Mouse (Mus musculus) v-Abl transformed pro-B cells (cell line): Measurements from ENCODE around the gene Wdr90.

ENCODE experiments used
- in situ Hi-C, 2 experiments: fragments of 400-800 bp; cut with MboI; formaldehyde crosslinking; loops; one replicate each; pipeline ENCODE4 v1.15.1; 2025; ENCODE audit not compliant: unreplicated experiment in 2 of 2

Gene Wdr90

DNA sequence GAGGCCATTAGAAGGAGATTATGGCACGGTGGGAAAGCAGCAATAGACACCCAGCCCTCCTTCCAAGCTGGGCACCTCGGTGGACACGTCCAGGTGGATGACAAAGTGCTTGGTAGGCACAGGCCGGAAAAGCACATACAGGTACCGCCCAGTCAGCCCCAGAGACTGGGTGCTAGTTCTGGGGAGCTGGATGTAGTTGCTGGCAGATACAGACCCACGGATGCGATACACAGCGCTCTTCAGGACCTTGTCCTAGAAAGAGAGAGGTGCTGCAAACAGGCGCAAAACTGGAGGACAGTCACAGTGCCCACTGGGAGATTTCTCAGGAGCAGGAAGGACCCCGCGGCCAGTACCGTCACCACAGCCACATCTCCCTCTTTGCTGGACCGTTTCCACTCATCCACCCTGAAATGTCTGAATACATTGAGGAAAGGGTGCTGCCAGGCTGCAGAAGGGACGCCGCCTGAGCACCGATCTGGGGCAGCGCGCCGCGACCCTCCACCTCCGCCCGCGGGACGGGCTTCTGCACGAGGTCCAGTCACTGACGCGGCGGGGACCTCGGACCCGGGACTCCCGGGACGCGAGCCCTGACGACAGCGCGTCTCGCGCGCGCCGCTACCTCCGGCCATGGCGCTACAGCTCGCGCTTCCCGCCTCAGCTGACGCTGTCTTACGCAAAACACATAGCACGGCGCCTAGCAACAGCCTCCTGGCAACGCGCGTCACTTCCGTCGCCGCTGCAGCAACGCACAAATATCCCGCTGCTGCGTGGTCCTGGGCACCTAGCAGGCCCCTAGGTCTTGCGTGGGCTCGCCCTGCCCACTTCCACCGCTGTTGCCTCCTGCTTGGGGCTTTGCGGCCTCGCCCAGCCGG is at the start of gene Wdr90:
Gene Wdr90, minus strand, starts transcription at position 670 of the 872 bp plus-strand sequence.
- in situ Hi-C loops = no loop called here

GRCm38 (mm10) chr17:25907640-25908039 is 46.3 kb upstream of the Wdr90 start:
- in situ Hi-C loops = no loop called here

DNA sequence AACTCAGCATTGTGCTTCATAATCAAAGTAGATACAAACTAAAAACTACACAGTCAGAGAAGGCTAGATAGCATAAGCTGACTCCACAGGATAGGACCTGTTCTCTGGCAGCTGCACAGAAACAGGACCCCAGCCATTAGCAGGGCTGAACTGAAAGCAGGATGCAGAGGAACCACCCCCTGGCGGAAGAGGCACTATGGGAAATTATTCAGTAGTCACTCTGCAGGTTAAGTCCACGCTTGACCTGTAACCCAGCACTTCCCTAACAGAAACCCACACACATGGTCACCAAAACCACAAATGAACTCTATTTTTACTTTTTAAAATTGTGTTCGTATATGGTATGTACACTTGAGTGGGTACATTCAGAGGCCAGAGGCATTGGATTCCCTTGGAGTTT is 41.8 kb upstream of the Wdr90 start:
- in situ Hi-C loops = no loop called here

- in situ Hi-C loops = no loop called here
Observed at GRCm38 (mm10) chr17:25900193-25900592, 38.9 kb upstream of the Wdr90 start.

DNA sequence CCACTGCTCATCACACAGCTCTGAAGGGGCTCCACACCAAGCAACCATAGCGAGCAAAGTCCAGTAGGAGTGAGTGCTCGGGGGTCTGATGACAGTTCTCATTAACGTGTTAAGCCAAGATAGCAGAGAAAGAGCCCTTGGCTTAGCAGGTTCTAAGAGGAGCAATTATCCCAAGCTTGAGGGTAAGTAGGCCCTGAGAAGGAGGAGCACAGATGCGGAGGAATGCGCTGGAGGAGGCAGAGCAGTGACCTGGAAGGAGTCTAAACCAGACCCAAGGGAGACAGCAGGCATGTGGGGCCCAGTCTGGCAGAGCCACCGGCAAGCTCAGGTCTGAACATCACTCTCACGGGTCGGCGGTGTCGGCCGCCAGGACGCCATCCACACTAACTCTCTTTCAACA is 34.6 kb upstream of the Wdr90 start:
- in situ Hi-C loops = no loop called here

GRCm38 (mm10) chr17:25895415-25895814 is 34.1 kb upstream of the Wdr90 start:
- in situ Hi-C loops = no loop called here

- in situ Hi-C loops = loop anchor here (5.0 kb wide), 2 partner anchors 118 to 198 kb away; partner anchors contain the start of gene Decr2 (in 1 of the 2)
Observed at GRCm38 (mm10) chr17:25893975-25894617, 32.8 kb upstream of the Wdr90 start.

GRCm38 (mm10) chr17:25888837-25889236 is 27.5 kb upstream of the Wdr90 start:
- in situ Hi-C loops = loop anchor here in 1 of 2 experiments (10.0 kb wide), 1 partner anchor 206 kb away; the partner anchor contains the start of genes Decr2 and Nme4

DNA sequence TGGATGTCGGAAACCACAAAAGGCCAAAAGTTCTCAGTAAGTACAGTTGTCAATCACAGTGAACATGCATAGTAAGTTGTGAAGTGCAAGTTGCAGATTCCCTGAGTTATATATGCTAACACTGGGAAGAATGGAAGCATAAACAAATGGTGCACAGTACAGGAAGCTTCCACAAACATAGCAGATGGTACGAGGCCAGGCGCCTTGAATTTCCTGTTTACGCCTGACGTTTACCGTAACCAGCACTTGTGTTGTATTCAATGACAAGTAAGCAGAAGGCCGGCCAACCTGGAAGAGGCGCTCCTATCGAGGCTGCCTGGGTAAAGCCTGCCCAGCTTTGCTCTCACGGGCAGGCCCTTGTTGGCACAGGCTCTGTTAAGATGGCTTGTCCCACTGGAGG is 26.2 kb upstream of the Wdr90 start:
- in situ Hi-C loops = loop anchor here in 1 of 2 experiments (10.0 kb wide), 1 partner anchor 207 kb away; the partner anchor contains the start of genes Decr2 and Nme4

- in situ Hi-C loops = loop anchor here in 1 of 2 experiments (10.0 kb wide), 1 partner anchor 208 kb away; the partner anchor contains the start of genes Decr2 and Nme4
Observed at GRCm38 (mm10) chr17:25886806-25887205, 25.5 kb upstream of the Wdr90 start.

GRCm38 (mm10) chr17:25885636-25886035 is 24.3 kb upstream of the Wdr90 start:
- in situ Hi-C loops = loop anchor here in 1 of 2 experiments (10.0 kb wide), 1 partner anchor 209 kb away; the partner anchor contains the start of genes Decr2 and Nme4

DNA sequence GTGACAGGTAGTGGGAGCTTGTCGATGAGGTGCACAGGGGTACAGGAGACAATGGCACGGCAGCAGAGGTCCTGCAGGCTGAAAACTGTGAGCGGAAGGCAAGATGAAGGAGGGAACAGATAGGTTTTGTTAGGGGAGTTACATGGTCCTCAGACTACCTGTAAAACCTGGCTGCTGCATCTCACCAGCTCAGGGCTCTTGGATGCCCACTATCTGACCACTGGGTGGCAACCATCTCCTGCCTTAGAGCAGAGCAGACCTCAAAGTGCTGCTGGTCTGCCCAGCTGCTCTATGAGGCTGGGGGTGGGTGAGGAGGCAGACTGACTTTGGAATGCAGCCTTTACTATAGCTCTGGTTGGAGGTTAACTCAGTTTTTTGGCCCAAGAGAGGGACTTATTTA is 22.5 kb upstream of the Wdr90 start:
- in situ Hi-C loops = loop anchor here in 1 of 2 experiments (10.0 kb wide), 1 partner anchor 211 kb away; the partner anchor contains the start of genes Decr2 and Nme4

GRCm38 (mm10) chr17:25883268-25883667 is 22.0 kb upstream of the Wdr90 start:
- in situ Hi-C loops = loop anchor here in 1 of 2 experiments (10.0 kb wide), 1 partner anchor 212 kb away; the partner anchor contains the start of genes Decr2 and Nme4

DNA sequence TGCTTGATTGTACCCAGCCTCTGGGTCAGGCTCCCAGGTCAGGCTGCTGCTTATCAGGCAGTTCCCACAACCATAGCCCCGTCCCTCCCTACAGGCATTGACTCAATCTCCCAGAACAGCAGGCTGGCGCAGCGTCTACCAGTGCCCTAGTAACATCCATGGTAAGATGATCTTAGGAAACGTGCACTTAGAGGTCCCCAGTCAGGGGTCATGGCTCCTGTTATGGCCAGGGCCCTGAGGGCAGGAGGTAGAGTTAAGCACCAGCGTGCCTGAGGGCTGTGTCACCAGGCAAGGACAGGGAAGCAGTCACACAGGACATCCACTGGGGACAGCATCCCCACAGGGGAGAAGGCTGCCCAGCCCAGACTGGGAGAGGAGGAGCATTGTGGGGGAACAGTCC is 21.0 kb upstream of the Wdr90 start:
- in situ Hi-C loops = loop anchor here in 1 of 2 experiments (10.0 kb wide), 1 partner anchor 212 kb away; the partner anchor contains the start of genes Decr2 and Nme4

DNA sequence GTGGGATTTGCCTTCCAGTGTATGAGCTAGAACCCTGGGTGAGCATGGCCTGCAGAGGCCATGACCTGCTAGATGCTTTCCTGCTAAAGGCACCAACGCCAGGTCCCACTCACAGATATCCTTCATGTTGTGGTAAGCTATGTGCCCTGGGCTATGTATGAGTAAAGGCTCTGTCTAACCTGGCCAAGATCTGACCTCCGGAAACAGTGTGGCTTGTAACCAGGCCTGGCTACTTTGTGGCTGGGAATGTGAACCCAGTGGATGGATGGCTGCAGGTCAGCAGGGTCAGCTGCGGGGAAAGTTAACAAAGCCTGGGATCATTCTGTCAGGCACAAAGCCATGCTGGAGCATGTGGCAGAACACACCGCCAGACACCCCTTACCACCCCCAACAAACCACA is 20.4 kb upstream of the Wdr90 start:
- in situ Hi-C loops = loop anchor here in 1 of 2 experiments (10.0 kb wide), 1 partner anchor 213 kb away; the partner anchor contains the start of genes Decr2 and Nme4

DNA sequence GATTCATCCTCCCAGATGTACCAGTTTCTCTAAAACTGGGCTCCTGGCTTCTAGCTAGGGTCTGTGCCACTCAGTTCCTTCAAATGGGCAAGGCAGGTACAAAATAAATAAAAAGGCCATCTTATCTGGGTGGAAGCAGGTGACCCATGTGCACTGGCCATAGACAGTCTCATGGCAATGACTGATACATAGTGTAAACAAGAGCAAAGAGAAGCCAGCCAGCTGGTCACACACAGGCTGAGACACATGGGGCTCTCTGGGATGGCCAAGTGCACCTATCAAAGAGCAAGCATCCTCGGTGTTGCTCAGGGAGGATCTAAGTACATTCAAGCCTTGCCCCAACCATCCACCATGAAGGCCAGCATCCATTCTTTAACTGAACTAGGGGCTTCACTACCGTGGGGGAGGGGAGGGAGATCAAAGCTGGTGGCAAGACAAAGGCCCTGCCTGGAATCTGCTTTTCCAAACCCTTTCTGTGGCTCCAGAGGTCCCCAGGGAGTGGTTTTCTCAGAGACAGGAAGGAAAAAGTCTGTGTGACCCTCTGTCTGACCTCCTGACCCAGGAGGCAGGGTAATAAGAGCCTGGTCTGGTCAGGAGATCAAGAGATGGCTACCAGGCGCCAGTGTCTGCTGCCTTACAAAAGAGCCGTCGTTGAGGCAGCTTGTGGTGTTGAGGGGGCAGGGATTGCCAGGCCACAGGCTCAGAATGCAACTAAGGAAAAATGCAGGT is 19.8 kb upstream of the Wdr90 start:
- in situ Hi-C loops = loop anchor here in 1 of 2 experiments (10.0 kb wide), 1 partner anchor 214 kb away; the partner anchor contains the start of genes Decr2 and Nme4

DNA sequence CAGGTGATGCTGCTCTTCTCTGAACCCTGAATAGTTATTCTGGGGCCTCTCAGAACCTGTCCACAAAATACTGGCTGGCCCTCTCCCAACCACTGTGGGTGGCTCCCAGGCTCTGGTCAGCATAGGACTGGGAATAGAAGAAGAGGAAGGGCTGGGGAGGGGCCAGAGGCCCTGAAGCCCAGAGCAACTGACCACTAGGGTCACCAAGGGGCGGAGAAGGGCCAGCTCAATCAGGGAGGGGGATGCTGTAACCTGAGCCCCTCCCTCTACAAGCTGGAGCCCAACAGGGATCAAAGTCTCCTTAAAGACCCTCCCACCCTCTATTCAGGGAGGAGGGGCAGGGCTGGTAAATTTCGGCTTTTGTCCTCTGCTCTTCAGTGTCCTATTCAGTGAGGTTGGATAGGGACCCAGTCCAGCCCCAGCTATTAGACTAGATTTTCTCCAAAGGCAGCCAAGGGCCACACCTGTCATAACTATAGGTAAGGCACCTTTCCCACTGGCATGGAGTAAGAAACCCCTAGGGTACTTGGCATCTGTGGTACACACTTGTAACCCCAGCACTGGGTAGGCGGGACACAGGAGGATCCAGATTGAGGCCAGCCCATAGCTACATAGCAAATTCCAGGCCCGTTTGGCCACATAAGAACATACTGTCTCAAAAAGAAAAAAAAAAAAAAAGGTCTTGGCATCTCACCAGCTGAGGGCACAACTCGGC is 19.1 kb upstream of the Wdr90 start, which contains the start of gene Wfikkn1:
Gene Wfikkn1, minus strand, starts transcription at position 663 of the 715 bp plus-strand sequence.
- in situ Hi-C loops = loop anchor here in 1 of 2 experiments (10.0 kb wide), 1 partner anchor 214 kb away; the partner anchor contains the start of genes Decr2 and Nme4

DNA sequence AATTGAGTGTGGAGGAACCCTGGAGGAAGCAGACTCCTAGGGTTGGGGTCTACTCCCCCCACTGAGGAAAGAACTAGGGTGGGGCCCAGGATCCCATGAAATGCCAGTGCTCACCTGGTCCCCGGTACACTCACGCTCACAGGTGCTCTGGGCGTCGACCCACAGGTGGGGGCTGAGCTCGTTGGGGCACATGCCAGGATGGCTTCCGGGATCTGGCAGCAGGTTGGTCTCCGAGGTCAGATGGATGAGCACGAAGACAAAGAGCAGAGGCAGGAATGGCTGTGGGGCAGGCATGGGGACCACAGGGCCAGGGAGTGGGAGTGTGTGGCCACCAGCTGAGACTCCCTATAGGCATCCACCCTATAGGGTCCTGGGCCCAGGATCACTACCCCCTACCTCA is 18.4 kb upstream of the Wdr90 start:
- in situ Hi-C loops = loop anchor here in 1 of 2 experiments (10.0 kb wide), 1 partner anchor 215 kb away; the partner anchor contains the start of genes Decr2 and Nme4

- in situ Hi-C loops = no loop called here
Observed at GRCm38 (mm10) chr17:25879261-25879660, 18.0 kb upstream of the Wdr90 start.
